Mouse (Mus musculus) embryo, embryonic 11 days (tissue): ENCODE measurements around the gene Crtc3.
A peak's percentile ranks its signal among the peaks of the same experiment; 100 is the strongest.

Experiments
- DNase-seq: peaks from one replicate; pipeline ENCODE4 v3.0.0-alpha.2; 2015

Crtc3 gene

GRCm38 (mm10) chr7:80636953-80637800, 51.5 kb downstream of the Crtc3 start:
- no peak for DNase-seq

- DNase-seq = no peak
These were observed 52.3 kb downstream of the Crtc3 start for GRCm38 (mm10) chr7:80636288-80636952.

GRCm38 (mm10) chr7:80635866-80636265, 52.8 kb downstream of the Crtc3 start:
- DNase-seq = no peak

- no peak for DNase-seq
These were observed 53.9 kb downstream of the Crtc3 start for GRCm38 (mm10) chr7:80634741-80635140.

- DNase-seq = no peak
These were observed 55.0 kb downstream of the Crtc3 start for GRCm38 (mm10) chr7:80633635-80634034.

GRCm38 (mm10) chr7:80631993-80632392, 56.7 kb downstream of the Crtc3 start:
- no peak for DNase-seq

GRCm38 (mm10) chr7:80631405-80631804, 57.3 kb downstream of the Crtc3 start:
- DNase-seq = no peak

GRCm38 (mm10) chr7:80629369-80629768, 59.3 kb downstream of the Crtc3 start:
- no peak for DNase-seq

- peak; percentile 36 for DNase-seq
These were observed 59.9 kb downstream of the Crtc3 start for GRCm38 (mm10) chr7:80628708-80629183.

GRCm38 (mm10) chr7:80626943-80627342, 61.7 kb downstream of the Crtc3 start:
- no peak for DNase-seq

GRCm38 (mm10) chr7:80625841-80626240, 62.8 kb downstream of the Crtc3 start:
- no peak for DNase-seq

GRCm38 (mm10) chr7:80623276-80623675, 65.4 kb downstream of the Crtc3 start:
- DNase-seq = no peak

- no peak for DNase-seq
These were observed 72.6 kb downstream of the Crtc3 start for GRCm38 (mm10) chr7:80616096-80616495.

- no peak for DNase-seq
These were observed 74.6 kb downstream of the Crtc3 start for GRCm38 (mm10) chr7:80614042-80614441.

GRCm38 (mm10) chr7:80612191-80612787, 76.4 kb downstream of the Crtc3 start:
- DNase-seq = peak; percentile 50

GRCm38 (mm10) chr7:80611646-80612045, 77.0 kb downstream of the Crtc3 start:
- DNase-seq = no peak

GRCm38 (mm10) chr7:80607503-80607902, 81.2 kb downstream of the Crtc3 start:
- DNase-seq = no peak

GRCm38 (mm10) chr7:80606435-80606834, 82.2 kb downstream of the Crtc3 start:
- no peak for DNase-seq

GRCm38 (mm10) chr7:80605557-80605930, 83.1 kb downstream of the Crtc3 start:
- DNase-seq = peak; percentile 25

GRCm38 (mm10) chr7:80604908-80605556, 83.6 kb downstream of the Crtc3 start:
- peak; percentile 25 for DNase-seq

GRCm38 (mm10) chr7:80602574-80602973, 86.1 kb downstream of the Crtc3 start:
- DNase-seq = no peak

GRCm38 (mm10) chr7:80598436-80598985, 90.2 kb downstream of the Crtc3 start:
- DNase-seq = no peak

GRCm38 (mm10) chr7:80597900-80598299, 90.8 kb downstream of the Crtc3 start:
- no peak for DNase-seq
